Mouse (Mus musculus): ENCODE measurements at regions not wholly inside any gene's neighbourhood (a gene's known extent, or its start where the extent isn't known, plus 50 kb on each side); places are given as distances from the start of the nearest gene placed in this dataset.
A peak's percentile ranks its signal among the peaks of the same experiment; 100 is the strongest.
"Not testable (repeated sequence)": the region's sequence is repeated elsewhere in the genome, so short reads cannot be mapped to it uniquely, and the experiment has no call there.

DNA sequence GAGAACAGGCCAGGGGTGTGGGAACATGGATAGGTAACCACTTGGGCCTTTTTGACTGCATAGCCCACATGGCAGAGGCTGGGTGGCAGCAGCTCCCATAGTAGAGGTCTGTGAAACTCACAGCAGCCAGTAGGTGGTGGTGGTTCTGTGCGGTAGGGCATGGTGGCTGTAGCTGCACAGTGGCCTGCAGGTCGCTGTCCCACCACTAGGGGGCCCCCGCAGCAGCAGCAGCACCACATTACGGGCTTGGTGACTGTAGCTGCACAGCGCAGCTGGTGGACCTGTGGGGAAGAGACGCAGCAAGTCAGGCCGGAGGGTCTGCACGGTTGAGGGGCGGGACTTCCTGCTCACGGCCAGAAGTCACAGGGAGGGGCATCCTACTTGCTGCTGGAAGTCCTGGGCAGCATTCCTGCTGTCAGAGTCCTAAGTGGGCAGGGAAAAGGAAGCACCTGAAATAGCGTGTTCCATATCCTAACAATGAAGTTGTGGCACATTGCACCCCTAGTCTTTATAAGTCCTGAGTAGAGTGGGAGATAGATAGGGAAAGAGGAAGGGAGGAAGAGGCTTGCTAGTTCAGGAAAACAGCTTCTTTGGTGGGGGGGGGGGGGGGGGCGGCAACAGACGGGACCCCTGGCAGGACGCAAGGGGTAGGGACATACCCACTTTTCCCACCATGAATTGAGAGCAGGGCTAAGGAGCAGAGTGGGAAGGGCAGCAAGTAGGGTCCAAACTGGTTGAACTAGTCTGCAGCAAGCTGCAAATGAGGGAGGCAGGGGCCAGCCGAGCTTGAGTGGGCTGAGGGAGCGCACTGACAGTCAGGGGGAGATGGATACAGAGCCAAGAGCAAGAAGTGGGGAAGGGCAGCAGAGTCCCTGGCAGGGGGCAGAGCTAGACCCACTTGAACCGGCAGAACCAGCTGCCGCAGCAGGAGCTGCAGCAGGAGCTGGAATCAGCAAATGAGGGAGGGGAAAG is 141.4 kb downstream of the Zxdb start:
- Histone ChIP-seq H3K9ac (0 out of 2 replicates have a peak overlapping the region, but pooled peaks have one; percentile 21), H3K9me3 (no peaks in the 10 kb centered on the region), H3K27ac (no peak overlapping the region), H3K4me1 (no peaks in the 10 kb centered on the region), H3K27me3 (replicated peaks) (no peaks in the 10 kb centered on the region), H3K4me2 (replicated peaks) (peak overlapping the region; percentile 65), H3K4me3 (peak overlapping the region; percentile 31), H3K36me3 (no peaks in the 10 kb centered on the region)
- peak; percentile 100 for ATAC-seq (ENCODE audit: low FRiP score, low read depth)
- 17% methylated on average over 16 of the region's 18 CpGs for WGBS

DNA sequence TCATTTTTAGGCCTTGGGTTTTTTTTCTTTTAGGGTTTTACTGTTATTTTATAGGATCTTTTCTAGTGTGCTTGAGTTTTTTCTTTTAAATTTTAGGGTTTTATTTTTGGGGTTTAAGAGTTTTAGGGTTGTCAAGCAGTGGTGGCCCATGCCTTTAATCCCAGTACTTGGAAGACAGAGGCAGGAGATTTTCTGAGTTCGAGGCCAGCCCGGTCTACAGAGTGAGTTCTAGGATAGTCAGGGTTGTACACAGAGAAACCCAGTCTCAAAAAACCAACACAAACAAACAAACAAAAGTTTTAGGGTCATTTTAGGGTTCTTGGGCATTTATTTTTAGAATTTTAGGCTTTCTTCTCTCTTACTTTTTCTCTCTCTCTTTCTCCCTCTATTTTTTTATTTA is 142.9 kb downstream of the Spin4 start:
- 89% methylated on average over 2 of the region's 2 CpGs for WGBS
- H3K27ac ChIP-seq; H3K9ac ChIP-seq; H3K4me3 ChIP-seq; H3K9me3 ChIP-seq; H3K27me3 ChIP-seq (replicated peaks); H3K36me3 ChIP-seq; ATAC-seq (ENCODE audit: low FRiP score, low read depth); H3K4me1 ChIP-seq; H3K4me2 ChIP-seq (replicated peaks): not testable (repeated sequence)
